Mouse (Mus musculus): ENCODE results near the gene Dusp1.

Gene Dusp1

DNA sequence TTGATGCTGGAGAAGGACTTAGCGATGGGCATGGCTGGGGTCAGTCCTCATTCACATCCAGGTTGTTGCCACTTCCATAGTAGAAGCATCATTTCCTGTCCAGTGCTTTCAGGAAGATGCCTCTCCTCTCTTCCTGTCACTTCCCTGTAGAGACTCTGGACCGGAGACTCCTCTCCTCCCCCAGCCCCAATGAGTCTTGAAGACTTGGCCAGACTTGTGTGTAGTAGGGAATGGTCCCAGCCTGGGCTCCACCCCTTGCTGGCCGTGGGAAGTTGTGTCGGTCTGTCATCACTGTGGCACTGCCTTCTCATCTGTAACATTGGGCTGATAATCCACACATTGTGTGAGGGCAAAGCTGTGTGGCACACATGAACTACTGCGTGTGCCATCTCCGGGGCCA lies 21.7 kb upstream of the Dusp1 start:
- no peak for DNase-seq (ENCODE audit: low spot score)

DNA sequence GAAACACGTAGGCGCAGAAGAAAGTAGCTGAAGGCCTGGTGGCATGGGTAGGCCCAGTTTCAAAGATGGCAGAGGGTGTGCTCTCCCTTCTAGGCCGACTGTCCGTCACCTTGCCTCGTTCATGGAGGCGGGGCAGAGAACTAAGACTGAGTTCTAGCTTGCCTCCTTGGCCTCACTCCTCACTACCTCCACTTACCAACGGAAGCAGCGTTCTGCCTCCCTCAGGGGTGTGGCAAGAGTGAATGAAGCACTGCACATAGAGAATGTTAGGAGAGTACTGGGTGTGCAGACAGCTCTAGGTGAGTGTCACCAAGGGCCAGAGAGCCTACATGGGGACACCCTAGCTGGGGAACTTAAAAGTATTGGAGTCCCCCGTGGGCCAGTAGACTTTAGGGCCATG lies 21.1 kb upstream of the Dusp1 start:
- DNase-seq (ENCODE audit: low spot score): no peak

DNA sequence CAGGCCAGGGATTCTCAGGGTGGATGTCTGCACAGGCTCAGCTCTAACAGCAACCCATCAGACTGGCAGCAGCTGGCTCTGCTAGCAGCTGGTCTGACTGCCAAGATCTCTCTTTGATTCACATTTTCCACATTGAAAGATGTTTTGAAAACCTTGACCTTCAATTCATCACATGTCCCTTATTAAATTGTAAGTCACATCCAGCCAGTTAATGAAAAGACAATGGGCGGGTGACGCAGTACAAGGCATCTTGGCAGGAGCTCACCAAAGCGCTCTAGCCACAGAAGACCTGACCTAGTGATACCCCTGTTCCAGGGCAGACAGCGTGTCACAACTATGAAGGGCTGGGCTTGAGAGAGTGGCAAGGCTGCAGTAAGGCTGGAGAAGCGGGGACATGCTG lies 20.4 kb upstream of the Dusp1 start:
- DNase-seq (ENCODE audit: low spot score): no peak

DNA sequence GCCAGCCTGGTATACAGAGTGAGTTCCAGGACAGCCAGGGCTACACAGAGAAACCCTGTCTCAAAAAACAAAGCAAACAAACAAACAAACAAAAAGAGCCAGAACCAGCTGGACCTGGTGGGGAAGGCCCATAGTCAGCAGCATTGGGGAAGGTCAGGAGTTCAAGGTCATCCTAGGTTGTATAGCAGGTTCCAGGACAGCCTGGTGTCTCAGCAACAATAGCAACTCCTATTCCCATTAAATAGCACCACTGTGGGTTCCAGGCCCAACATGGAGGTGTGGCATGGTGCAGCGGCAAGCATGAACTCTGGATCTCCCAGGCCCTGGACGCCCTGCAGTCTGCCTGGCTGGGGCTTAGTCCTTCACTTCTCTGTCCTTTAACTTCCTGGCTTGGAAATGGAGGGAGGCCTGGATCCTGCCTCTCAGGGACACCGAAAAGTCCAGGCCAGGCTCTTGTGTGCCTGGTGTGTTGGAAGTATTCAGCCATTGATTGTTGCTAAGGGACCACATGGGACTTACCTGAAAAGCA lies 19.0 kb upstream of the Dusp1 start:
- DNase-seq (ENCODE audit: low spot score): no peak

DNA sequence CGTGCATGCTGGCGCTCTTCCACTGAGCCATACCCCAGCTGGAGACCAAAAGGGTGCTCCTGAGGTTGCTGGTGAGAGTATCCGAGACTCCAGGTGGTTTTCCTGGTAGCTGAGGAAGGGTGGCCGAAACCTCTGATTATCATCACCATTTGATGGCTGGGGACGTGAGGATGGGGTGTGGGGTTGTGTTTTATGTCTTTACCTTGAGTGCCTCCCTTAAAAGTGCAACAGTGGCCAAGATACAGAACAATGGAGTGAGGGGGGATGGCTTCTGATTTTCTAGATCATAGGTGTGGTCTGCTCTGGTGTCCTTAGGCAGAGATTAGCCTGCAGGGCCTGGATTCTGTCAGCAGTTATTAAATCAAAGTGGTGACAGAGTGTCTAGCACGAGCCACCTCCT lies 17.5 kb upstream of the Dusp1 start:
- no peak for DNase-seq (ENCODE audit: low spot score)

DNA sequence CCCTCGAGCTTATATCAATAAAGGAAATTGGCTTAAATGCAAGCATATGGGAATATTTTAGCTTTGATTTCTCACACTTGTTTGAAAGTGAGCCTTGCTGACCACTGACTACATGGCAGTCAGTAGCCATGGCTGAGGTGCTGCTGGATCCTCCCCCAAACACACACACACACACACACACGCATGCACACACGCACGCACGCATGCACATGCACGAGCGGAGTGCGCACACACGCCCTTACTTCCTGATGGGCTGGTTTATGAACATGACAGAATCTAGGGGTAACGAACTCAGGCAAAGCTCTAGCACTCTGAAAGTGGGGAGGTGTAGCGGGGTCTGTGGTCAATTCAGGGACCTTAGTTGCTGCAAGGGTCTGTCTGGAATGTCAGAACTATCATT lies 16.8 kb upstream of the Dusp1 start:
- DNase-seq (ENCODE audit: low spot score): no peak

DNA sequence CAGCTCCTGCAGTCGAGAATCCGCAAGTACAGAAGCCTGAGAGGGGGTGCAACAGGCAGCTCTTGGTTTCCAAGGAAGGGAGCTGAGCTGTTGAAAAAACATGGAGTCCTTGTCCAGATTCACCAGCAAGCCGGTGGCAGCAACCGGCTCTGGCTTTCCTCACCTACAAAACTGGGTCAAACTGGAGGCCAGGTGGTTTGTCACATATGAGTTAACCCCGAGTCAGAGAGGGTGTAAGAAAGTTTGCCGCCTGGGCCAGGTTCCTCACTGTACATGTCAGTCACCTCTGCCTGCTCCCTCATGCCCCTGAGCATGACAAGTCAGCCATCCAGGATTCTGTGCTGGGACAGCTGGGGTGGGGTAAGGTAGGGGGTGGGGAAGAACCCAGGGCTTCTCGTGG lies 16.2 kb upstream of the Dusp1 start:
- DNase-seq (ENCODE audit: low spot score): no peak

DNA sequence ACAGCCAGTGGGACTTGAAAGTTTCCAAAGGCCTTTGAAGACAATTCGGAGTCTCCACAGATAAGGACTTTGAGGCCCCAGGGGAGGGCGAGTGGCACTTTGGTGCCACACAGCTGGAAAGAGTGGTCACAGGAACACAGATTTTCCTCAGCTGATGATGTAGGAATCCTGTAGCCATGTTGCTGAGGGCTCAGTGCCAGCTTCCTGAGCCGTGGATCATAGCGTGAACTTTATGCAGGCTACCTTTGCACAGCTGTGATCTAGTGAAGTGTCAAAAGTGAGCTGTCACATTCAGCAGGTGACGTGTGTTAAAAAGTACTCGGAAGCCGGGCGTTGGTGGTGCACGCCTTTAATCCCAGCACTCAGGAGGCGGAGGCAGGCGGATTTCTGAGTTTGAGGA lies 15.4 kb upstream of the Dusp1 start:
- no peak for DNase-seq (ENCODE audit: low spot score)

DNA sequence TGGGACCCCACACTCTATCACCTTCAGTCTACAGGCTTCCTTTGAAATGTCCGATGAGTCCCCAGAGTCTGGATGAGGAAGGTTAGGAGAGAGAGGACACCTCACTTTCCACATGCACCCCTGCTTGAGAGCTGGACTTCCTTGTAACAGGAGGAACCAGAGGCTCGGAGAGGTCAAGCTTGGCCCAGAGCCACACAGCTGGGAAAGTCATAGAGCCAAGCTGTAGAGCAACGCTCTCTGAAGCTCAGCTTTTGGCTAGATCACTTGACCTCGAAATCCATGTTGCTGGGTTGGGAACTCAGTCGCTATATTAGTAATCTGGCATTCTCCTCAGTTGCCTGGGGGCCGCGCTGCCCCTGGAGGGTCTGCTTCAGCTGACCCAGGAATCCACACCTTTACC lies 14.9 kb upstream of the Dusp1 start:
- DNase-seq (ENCODE audit: low spot score): no peak

DNA sequence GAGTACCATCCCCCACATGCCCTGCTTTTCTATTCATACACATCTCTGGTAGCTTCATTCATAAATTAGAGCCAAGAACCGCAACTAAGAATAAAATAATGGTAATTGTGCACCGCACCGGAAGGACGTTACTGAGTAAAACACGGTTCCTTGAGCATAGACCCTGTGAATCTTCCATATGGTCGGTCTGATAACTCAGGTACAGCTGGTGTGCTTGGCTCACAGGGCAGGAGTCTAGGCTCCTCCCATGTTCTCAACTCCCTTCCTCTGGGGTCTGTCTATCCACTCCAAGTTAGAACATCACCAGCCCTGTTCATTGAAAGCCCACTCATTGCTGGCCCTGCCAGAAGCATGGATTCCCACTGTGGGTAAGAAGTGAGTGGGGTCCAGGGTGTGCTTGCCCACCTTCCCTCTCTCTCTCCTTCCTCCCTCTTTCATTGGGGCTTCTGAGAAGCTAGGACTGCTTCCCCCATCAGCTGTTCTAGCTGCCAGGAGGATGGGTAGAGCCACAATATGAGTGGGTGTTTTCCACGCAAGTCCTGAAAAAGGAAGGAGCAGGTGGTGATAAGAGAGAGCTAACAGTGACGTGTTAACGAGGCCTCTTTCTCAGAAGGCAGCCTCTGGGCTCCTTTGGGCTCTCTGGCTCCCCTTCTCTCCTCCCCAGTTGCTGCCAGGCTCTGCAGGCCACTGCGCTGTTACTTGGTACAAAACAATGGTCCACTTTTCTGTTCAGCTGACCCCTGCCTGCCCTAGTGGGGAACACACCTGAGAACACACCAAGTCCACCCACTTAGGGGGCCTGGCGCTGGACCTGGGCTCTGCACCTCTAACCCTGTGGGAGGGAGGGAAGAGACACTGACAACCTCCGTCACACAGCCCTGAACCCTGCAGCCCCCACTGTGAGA lies 14.1 kb upstream of the Dusp1 start:
- DNase-seq (ENCODE audit: low spot score): no peak

DNA sequence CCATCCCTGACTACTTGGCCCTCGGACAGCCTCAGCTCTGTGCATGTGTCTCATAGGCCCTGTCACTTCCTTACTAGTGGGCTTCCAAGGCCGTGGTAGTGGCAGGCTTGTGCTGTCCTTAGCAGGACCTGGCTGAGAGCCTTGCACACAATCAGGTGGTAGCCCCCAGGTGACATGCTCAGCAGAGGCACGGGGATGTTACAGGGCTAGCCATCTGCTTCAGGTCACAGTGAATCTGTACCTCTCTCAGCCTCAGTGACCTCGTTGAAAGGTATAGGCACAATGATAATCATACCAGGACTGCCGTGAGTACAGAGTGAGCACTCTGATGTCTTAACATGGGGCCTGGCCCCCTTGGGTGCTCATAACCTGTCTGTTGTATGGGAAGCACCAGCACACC lies 12.8 kb upstream of the Dusp1 start:
- DNase-seq (ENCODE audit: low spot score): no peak

DNA sequence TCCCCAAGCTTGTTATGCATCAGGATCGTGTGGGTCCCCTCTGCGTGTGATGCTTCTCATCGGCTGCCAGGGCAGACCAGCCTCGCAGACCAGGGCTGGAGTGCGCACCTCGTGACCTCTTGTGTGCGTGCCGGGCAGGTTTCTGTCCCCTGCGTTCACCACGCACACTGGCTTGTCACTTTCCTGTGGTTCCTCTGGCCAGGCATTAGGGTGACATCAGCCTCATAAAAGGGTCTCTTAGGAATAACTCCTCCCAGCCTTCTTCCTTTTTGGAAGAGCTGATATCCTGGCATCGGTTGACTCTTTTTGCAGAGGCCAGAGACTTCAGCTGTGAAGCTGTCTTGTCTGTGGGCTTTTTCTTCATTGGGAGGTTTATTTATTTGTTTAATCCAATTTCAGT lies 12.2 kb upstream of the Dusp1 start:
- no peak for DNase-seq (ENCODE audit: low spot score)

DNA sequence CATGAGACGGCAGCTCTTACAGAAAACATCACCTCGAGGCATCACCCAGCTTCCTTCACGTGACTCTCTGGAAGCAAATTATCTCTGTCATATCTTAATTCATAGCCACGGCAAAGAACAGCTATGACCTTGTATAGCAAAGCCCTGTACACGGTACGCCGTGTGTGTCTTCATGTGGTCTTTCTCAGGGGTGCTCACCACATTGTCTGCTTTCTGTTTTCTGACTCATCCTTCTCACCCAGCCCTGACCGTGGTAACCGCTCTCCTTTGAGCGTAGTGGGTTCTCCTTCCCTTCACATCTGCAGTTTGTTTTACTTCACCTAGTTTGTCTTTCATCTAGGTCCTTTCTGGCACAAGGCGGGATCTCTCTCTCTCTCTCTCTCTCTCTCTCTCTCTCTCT lies 10.3 kb upstream of the Dusp1 start:
- no peak for DNase-seq (ENCODE audit: low spot score)

DNA sequence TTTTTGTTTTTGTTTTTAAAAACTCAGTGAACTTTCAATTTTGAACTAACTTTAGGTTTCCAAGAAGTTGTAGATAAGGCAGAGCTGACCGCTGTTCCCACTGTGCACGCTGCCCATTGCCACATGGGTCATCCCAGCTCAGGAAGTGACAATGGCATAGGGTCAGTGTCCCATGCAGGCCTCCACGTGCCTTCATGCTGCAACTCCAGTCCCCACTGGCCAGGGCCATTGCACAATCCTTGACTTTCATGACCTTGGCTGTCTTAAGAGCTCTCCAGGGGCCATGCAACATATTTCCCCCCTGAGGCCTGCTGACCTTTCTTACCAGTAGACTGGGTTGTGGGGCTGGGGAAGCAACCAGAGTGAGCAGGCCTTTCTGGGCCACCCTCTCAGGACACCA lies 9.4 kb upstream of the Dusp1 start:
- DNase-seq (ENCODE audit: low spot score): no peak

DNA sequence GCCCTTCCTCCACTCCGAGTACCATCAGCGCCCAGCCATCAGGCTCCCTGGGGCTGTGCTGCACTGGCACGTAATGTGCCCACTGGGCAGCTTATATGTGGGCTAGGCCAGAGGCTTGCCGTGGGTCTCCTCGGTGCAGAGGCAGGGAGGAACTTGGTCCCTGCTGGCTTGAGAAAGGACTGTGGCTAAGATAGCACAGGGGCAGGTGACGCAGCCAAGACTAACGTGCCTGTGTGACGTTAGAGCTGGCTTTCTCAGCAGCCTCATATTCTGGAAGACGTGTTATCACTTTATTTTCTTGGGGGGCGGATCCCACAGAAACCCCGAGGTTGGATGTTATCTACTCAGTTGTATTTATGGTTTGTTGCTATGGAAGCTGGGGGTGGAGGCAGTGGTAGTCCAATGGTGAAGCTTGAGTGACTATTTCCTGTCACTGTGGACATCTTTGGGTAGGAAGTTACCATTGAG lies 8.8 kb upstream of the Dusp1 start:
- DNase-seq (ENCODE audit: low spot score): no peak

DNA sequence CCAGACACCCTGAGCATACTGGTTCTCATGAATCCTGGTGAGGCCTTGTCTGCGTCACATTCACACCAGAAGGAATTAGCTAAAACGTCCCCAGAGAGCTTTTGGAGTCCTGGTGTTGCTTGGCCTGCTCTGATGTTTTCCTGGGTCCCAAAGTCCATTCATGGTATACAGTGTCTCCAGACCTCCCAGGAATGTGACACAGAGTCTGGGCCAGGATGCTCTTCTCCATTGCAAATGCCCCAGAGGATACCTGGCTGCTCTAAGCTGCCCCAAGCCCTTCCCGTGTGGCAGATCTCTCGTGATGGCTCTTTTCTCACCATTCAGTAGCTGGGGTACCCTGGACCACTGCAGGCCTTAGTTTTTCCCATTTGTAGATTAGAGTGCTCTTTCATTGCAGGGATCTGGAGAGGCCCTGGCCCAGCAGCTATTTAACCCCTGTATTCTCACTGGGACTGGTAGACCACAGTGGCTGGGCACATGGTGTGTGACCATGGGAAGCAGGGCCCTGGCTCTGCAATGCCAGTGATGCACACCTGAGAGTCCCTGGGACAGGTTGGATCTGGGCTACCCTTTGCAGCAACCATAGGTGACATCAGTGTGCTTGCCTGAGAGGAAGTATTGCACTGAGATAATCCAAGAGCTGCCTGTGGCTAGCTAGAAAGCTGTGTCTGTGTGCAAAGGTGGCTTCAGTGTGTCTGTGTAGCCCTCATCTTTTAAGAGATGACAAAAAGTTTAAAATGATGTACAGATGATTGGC lies 7.8 kb upstream of the Dusp1 start:
- DNase-seq (ENCODE audit: low spot score): no peak

DNA sequence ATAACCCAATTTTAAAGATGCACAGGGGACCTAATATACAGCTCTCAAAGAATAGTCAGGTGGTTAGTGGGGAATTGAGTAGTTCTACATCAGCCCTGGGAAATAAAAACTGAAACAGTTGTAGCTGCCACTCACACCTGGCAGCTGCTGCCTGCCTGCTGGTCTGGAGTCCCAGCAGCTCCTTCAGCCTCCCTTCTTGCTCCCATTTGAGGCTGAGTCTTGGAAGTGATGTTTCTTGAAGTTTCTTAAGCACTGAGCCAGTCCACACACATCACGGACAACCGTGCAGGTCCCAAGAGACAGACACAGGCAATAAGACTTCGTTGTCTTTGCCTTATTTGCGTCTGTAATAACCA lies 5.9 kb upstream of the Dusp1 start:
- DNase-seq (ENCODE audit: low spot score): no peak

DNA sequence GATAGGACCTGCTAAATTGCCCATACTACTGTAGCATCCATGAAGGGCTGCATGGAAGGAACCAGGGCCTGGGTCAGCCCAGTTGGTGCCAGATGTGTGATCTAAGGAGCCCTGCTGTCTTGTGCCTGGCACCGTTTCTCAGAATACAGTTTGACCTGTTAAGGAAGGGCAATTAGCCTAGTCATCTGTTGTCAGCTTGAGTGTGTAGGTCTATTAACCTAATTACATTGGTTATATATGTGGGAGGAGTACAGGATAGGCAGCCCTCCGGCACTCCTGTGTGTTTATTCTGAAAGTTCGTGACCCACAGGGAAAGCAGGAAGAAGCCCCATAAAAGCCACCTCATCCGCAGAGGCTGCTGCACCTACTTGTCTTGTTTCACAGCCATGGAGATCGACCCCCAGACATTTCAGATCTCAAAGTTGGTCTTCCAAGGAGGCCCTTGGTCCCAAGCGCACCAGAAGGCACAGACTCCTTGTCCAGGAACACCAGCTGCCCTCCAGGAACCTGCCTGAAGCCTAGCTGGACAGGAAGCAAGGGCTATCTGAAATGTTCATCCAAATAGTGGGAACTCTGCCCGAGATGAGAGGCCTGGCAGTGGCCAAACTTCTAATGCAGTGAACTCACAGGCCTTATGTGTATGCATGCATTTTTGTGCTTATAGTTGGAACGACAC lies 5.4 kb upstream of the Dusp1 start:
- no peak for DNase-seq (ENCODE audit: low spot score)

DNA sequence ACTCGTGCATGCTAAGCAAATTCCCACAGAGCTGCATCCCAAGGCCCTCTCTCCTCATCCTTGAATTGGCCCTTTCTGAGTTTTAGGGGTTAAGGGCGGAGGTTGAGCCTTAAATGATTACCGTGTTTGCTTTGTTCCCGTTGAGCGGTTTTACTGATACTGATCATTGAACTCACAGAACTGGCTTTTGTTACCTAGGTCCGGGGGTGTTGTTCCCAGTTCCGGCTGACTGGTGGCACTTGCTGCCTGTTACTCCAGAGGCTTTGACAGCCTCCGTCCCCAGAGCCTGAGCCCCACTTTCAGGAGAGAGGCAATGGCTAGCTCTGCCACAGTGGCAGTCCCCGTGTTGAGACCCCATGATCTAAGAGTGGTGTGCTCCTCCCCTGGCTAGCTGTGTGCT lies 2.5 kb upstream of the Dusp1 start:
- no peak for DNase-seq (ENCODE audit: low spot score)

DNA sequence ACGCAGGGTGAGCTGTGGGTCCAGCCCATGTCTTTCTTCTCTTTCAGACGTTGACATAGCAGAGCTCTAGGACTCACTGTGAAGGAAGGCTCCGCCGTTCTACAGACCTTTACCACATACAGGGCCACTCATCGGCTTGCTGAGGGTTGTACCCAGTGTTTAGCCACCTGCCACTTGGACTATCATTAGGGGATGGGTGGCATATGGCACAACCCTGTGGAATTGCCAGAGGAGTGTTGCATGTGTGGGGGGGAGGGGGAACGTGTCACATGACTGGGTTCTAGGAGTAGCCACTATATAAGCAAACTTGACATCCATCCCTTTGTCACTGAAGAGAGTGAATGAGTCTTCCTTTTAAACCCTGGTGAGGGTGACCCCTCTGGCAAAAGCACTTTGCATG lies 1.5 kb upstream of the Dusp1 start:
- DNase-seq (ENCODE audit: low spot score): no peak

DNA sequence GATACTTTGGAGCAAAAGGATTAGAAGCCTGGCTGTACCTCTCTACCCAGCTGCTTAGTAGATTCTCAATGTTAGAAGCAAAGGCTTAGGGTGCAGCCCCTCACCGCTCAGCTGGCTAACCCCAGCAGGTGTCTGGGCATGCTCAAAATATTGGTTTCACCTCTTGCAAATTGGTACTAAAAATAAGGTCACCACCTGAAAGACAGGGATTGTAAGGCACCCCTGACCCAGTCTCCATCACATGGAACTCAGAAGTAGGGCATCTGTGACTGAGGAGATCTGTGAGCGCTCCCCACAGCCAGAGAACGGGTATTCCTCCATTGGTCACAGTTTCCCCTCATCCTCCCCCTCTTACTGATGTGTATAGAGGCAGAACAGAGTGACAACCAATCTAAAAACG lies 364 bp upstream of the Dusp1 start:
- DNase-seq (ENCODE audit: low spot score): no peak

DNA sequence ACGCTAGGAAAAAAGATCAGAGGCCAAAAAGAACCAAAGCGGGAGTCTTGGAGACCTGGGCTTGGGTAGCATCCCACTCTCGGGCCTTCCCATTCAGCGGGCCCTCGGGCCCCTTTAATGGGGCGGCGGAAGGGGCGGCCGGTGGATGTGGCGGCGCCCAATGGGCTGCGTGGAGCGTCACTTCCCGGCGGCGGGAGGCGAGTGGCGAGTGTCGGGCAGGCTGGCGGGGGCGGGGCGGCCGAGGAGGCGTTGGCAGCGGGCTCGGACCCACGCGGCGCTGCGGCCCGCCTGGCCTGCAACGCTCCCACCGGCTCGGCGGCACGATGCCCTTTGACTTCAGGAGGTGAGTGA lies 663 bp downstream of the Dusp1 start, which contains the start of gene Ergic1:
Gene Ergic1, plus strand, starts transcription at position 200 of the 351 bp plus-strand sequence.
- peak; percentile 93 for DNase-seq (ENCODE audit: low spot score)
